Mouse (Mus musculus) retina, embryonic 14.5 days (tissue): ENCODE results near the gene Tmem131l.

ENCODE experiments used
- DNase-seq: peaks from one replicate; pipeline ENCODE4 v3.0.0-alpha.2; 2015; ENCODE audit warnings: low spot score

Tmem131l gene

DNA sequence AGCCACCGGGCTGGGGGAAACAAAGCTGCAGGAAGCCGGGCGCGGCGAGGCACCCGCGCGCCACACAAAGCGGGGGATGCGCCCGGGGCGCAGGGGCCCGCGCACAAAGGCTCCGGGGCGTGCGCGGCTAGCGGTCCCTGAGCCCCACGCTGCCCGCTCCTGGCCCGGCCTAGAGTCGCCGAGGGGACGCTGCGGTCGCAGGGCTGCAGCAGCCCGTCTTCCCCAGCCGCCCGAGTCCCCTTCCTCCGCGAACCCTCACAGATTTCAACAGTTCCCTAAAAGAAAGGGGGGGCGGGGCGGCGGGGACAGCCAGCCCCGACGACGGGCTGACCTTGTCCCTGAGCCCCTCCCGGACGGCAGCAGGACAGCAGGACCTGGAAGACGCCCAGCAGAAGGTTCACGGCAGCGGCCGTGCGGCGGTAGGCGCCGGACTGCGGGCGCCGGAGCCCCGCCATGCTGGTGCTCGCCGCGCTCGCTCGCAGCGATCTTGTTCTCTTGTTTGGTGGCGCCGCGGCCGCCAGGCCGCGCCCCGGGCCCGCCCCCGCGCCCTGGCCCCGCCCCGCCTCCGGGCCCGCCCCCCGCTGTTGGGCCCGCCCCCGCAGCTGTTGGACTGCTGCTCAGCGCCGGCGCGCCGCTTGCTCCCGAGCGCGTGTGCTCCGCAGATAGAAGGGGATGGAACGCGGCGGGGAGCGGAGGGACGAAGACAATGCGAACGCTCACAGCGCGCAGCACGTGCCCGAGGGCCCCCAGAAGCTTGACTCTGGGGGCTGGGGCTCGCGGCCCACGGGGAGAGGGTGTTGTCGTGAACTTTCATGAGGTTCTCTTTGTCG is at the start of gene Tmem131l:
TSS of gene Tmem131l (minus strand) at position 530 of the 830 bp plus-strand sequence.
- DNase-seq: peak; percentile 91

DNA sequence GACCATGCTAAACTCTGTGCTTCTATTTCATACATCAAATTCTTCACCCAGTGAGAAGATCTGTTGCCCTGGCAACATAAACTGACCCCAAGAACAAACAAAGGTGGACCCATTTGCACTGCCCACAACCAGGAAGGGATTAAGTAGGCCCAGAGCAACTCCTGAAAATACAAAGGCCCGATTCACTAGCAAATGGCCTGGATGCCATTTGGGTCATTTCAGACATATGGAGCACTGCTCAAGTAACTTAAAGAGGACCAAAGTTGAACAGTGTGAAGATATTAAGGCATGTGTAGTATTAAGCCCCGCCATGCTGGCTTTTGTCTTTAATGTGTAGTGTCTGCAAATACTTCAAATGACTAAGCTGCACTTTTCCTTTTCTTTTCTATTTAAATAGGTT is 46.9 kb upstream of the Tmem131l start:
- DNase-seq: peak; percentile 8

DNA sequence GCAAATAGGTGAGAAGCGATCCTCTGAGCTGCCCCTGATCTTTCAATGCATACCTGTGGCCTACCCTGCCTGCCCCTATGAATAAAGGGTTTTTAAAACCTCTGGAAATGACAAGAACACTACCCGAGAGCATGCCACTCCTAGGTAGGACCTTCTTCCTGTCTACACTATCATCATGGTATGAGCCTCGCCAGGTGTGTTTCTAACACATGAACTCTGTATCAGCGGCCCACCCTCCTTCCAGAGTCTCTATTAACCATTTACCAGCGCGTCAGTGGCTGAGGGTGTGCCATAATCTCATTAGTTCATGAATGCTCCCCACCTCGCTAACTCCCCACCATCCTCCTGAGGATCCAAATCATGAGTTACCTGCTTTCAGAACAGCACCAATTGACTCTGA is 46.4 kb upstream of the Tmem131l start:
- no peak for DNase-seq

DNA sequence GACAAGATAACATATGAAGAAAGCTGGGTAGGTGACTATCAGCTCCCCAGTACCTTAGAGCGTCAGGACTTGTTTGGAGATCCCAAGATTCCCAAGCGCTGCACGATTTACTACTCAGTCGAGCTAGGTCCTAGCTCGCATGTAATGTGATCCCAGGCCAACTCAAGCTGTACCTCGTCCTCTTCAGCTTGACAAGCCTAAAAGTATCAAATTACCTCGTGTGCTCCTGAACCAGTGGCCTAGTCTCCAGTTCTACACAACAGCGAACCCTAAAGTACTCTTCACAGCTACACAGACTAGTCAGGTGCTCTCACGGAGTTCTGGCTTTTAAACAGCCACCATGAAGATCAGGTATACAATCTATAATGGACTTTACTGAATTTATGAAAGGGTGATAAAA is 45.5 kb upstream of the Tmem131l start:
- no peak for DNase-seq

DNA sequence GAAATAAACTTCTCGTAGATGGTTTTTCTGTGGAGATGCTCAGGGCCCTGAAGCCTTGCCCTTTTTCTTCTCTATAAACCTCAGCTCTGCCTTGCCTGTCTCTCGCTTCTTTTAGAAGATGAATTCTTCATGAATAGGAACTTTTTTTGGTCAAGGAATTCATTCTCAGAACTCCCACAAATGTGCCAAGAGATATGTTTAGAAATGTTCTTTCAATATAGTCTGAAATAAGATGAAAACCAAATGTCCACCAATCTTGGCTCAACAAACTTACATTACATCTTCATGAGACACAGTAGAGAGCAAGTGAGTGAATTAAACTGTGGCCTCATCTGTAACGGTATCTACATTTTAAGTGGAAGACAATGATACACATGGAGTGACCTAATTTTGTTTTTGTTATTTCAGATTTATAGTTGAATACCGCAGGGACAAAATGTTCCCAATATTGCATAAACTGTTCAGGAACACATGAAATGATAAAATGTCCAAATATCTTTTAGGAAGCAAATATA is 41.3 kb upstream of the Tmem131l start:
- DNase-seq: no peak

DNA sequence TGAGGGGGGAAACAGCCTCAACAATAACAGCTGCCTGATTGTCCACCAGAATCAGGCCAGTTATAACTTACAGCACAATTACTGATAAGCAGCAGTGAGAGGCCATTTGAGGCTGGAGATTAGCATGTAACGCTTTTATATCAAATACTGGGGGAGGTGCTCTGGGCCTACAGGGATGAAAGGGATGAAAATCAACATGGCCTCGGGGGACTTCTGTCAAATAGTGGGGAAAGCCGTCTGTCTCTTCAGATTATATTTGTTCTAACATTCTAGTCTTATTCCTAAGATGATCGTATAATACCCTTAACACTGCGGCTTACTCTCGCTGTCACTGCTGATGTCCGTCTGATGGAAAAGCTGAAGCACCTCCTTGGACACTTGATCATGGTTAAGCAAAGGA is 40.1 kb upstream of the Tmem131l start:
- peak; percentile 21 for DNase-seq

DNA sequence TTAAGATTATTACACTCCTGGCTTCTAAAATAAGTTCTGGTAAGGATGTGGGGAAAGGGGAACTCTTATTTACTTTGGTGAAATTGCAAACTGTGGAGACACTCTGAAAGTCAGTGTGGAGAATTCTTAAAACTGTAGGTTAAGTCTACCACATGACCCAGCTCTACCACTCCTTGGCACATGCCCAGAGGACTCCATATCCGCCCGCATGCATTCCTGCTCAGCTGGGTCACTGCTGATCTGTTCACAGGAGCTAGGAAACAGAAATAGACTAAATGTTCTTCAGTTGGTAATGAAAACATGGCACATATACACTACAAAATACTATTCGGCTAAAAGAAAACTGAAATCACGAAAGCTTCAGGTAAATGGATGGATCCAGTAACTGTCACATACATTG is 37.5 kb upstream of the Tmem131l start:
- DNase-seq: no peak

DNA sequence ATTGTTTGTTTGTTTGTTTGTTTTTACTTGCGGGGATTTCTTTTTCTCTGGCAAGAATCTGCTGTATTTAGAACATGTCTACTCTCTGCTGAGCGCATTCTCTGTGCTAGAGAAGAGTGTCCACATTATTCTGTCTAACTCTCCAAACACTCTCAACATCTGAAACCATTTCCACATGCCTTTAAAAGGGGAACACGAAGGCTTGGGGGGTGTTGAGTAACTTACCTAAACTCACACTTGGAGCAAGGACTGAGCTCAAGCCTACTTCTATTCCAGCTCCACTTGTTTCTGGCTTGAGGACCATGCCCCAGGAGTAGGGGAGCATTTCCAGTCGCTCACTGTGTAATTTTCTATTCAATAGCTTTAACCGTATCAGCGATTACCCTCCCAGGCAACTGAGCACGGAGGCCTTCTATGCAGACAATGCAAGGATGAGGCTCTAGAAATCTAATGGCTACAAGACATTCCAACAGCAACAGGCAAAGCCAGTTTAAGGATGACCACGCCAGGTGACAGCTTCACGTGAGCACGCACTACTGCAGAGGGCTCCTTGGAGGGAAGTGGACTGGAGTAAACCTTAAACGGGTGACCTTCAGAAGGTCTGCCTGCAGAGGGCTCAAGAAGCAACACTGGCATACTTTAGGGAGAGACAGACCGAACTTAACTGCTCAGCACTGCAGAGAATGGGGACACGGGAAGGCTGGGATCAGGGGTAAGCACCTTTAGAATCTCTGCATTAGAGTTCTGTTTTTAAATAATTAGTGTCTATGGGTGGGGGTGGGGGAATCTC is 36.8 kb upstream of the Tmem131l start:
- no peak for DNase-seq

DNA sequence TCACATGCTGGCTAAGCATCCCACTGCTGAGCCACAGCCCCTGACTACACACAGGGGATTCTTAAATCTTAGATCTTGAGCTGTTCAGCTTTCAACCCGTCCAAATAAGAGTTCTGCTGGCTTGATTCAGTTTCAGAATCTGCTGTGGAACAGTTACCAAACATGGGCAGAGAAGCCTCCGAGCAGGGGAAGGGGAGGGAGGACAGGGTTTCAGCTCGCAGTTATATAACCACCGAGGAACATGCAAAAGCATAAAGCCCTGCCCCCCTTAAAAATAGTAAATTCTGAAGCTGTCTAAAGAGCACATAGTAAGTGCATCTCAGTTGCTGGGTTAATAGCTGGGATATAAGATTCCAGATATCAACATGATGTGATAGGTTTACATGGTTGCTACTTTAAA is 35.5 kb upstream of the Tmem131l start:
- DNase-seq: no peak

DNA sequence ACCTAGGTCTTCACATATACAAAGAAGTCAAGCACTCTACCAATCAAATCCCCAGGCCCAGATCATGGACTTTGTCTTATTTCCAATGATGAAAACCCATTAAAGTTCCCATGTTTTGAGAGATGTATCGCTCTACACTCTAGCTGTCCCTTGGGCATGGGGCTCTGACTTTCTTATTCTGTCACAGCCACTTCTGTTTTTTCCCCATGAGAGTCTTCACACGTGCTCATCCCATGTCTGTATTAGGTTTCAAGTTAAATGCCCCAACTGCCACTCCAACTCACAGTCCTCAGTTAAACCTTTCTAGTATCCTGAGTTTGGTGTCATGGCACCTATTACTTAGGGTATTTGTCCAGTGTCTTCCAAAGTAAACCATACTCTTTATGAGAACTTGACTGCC is 34.8 kb upstream of the Tmem131l start:
- no peak for DNase-seq

DNA sequence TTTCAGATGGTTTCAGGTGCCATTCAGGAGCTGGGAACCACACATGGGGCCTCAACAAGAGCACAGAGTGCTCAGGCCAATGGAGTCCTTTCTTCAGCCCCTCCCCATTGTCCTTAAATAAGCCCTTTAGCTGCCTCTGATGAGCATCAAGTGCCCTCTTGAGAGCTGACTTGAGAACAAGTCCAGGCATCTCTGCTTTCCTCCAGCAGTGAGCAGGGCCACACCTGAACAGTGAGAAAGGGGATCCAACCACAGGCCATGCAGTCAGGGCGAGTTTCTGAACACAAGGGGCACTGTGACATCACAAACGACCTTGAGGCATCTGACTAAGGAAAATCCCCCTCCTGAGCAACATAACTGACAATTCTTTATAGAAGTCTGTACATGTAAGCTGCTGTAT is 31.7 kb upstream of the Tmem131l start:
- DNase-seq: no peak

DNA sequence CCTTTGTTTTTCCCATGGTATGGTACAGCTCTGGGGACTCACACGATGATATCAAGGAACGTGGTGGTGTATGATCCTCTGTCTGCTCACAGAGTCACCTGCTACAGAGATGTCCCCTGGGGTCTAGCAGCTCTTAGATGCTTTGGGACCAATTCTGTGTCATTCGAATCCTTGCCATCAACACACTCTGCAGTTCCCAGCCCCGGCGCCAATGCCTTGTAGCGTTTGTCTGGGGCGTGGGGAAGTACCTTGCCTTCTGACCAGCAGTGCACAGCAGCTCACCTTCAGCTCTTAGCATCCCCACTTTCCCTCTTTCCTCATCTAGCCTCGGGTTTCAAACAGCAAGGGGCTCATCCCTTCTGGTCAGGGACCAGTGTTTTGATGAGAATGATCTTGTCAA is 30.8 kb upstream of the Tmem131l start:
- DNase-seq: no peak

DNA sequence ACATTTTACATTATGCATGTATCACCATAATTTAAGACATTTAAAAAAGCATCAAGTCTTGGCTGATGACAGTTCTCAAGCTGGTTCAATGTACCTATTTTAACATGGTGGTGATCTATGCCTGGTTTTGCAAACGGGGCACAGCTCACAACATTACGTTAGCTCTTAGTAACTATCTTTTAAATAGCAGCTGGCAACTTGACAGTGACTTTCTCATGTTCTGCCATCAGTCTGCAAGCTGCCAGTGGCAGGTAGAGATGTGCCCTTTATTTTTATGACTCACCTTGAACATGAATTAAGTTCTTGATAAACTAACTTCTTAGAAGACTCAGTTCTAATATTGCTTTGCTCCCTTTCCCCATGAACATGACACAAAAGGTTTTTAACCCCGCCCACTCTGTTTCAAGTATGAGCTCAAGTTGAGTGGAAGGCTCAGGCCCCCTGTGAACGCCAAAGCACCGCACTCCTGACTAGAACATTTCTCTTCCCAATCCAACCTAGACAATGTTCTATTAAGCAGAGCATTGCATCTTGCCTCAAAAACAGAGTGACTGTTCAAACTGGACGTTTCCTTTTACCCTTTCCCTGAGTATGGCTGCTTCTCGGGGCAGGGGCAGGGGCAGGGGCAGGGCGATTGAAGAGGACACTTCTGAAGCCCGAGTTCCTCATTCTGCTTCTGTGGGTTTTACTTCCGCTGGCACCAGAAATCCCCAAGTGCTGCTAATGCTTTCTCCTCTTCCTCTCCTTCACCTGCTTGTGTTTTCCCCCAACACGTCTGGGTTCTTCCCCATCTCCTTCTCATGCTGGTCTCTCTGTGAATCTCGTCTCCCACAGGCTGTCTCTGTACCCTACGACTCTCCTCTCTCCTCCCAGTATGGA is 29.1 kb upstream of the Tmem131l start:
- no peak for DNase-seq

DNA sequence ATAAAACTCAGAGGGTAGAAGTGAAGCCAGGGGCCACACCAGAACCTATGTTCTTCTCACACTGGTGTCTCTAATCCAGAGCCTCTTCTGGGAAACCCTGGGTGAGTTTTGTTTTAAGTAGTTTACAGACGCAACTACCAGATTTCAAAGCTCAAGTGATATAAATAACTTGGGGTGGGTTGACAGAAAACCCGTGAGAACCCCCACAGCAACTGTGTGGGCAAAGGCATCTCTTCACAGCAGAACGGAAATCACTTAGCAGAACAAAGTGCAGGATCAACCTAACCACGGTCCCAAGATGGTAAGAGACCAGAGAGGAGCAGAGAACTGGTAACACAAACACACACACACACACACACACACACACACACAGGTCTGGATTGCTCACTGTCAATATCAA is 25.9 kb upstream of the Tmem131l start:
- no peak for DNase-seq

DNA sequence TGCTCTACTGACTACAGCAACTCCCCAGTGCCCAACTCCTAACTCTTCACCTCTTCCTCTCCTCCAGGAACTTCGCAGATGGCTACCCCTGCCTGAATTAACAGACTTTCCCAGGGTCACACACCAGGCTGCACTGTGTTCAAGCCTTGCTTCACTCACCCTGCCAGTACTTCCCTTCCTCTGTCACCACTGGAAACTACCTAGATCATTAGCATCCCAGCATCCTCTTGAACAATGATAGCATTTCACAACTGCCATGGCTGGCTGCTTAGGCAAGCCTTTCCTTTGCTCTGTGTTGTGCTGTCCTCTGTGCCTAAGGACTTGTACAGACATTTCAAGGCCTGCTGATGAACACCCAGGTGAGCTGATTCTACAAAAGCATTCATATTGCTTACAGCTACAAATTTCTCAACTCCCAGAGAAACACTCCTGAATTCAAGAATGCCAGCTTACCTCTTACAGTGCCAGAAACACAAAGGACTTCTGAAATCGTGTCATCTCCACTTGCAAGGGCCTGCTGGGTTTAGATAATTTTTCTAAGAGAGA is 23.5 kb upstream of the Tmem131l start:
- no peak for DNase-seq

DNA sequence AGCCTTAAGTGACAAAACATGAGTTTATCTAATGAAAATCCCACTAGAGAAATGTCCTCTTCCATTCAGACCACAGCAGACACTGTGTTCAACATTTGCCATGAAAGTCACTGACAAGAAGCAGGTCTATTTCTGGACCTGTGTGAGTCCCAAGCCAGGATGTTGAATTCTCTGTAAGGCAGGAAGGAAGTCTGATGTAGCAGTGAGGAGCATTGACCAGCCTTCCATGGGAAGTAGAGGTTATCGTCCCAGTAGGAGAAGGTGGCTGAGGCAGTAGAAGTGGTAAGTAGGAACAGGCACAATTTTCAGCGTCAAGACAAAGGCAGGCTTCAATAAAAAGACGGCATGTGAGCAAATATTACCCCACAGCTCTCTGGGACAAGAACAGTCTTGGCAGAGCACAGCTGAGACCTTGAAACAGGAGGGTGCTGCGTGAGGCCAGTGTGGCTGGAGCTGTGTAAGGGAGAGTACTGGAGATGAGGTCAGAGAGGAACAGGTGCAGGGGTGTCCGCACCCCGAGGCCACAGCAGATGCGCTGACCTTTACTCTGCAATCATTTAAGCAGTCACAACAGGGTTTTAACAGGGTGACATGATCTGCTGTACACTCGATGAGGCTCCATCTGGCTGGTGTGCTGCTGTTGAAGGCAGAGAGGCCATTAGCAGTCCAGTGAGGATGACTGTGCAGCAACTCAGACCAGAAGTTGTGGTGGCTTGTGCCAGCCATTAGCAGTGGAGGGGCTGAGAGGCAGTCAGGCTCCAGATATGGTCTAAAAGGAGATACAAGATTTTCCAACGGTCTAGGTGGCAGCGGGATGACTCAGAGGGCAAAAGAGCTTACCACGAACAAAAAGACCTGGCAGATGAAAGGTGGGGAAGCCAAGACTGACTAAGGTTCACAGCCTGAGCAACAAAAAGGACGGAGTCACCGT is 21.8 kb upstream of the Tmem131l start:
- peak; percentile 24 for DNase-seq

DNA sequence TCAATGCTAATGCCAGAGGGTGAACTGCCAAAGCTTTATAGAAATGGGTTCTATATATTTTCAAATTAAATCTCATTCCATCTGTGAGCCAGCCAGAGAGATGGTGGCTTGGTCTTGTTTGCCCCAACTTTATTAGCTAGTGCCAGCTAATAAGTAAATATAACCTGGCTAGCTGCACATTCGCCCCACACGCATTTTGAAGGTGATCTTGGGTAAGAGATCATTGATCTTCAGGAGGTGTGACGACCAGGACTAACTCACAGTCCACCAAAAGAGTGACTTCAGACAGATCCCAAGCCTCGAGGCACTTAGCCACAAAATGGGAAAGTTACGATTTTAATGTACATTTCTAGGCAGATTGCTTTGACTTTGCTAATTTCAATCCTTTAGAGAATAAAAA is 21.0 kb upstream of the Tmem131l start:
- DNase-seq: no peak

DNA sequence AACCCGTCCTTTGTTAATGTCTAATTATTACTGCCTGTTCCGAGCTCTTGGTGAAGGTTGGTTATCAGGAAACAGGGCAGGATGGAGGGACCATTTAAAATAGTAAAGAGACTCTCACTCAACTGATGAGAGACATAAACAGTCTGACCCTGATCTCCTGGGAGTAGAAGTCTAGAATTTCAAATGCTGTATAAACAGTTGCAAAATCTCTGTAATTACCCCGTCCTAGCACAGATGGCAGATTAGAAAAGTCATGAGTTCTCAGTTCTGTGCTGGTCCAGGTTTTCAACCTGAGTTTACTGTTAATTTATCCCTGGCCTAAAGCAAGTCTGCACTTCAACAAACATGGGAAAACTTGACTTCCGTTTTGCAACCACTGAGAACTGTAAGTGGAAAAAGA is 20.2 kb upstream of the Tmem131l start:
- DNase-seq: no peak

DNA sequence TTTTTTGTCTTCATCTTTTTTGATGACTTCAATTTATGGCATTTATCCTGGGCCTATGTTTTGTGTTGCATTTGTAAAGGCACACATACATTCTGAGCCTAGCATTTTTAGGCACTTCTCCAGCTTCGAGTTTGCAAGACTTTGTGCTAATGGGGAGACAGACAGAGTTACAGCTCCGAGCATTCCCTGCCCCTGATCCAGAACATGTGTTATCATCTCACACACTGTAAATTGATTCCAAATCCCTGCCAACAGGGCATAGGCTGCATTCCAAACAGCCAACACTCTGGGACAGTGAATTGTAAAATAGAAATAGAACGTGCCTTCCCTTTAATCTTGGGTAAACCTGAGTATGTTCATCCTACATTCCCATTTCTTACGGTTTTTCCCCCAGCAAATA is 19.7 kb upstream of the Tmem131l start:
- DNase-seq: no peak

DNA sequence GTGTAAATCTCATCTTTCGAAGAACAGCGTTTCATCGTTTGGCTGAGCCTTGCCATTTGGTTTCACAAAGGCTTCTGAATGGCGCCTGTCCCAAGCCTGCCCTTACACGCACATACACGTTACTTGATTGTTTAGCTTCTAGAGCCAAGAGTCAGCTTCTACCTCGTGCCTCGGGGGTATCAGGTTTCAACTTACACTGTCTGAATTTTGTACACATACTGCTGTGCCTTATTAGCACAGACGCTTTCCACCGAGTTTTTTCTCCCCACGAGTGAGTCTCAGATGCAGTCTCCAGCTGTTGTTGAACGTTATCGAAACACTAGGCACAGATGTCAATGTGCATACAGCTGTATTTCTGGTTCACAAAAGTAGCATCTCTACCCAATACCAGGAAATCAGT is 19.3 kb upstream of the Tmem131l start:
- no peak for DNase-seq

DNA sequence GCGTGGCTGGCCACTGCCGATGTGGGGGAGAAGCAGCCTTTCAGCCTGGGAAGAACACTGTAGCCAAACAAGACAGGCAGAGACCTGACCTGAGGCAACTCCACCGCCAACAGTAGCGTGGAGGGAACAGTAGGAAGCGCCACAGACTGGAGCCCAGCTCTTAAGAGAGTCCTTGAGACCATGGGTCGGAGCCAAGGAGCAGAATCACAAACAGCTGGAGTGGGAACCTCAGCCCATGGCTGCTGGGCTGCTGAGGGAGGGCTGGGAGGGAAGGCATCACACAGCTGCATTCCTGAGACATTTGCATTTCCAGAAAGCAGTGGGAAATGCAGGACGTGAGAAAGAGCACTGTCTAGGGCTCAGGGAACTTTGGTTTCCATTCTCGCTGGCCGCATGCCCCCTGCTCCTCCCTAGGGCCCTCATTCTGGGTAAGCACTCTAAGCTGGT is 8.8 kb upstream of the Tmem131l start:
- DNase-seq: no peak
